In genomic region chr17:47470686-47471085, GRCm38 (mm10) we compare ENCODE assay signal across 15 mouse cellular contexts. TPM values are rescaled to one million over a fixed set of nuclear protein-coding genes. Genes with fewer than 3 reads are reported as not detected.
DNase-seq lines count a peak whose midpoint lies in the region; ATAC-seq and TF ChIP-seq lines count a peak whose summit lies in the region.
"Had no signal": no experiment of that assay in that cellular context is flagged by ENCODE, and none has a peak within 500 bp of the region (broad histone marks: within the 10 kb centered on the region; RNA-seq: fewer than 3 reads in every experiment).

No protein-coding gene starts in this region.

- no peak overlapping the region for H3K9ac ChIP-seq in stomach, postnatal 0 days (ENCODE audit: low read length)
- H3K9ac ChIP-seq: heart, embryonic 15.5 days; neural tube, embryonic 13.5 days had no signal

- TF ChIP-seq CTCF in stomach, postnatal 0 days (IDR thresholded peaks at IDR 0.05; ENCODE audit: low read depth), result no peak
- TF ChIP-seq CTCF in kidney, adult 2 months (conservative IDR thresholded peaks at IDR 0.05; ENCODE audit: insufficient read depth, insufficient read length, low read depth, low read length), result no peak

- no peak for TF ChIP-seq POLR2A in kidney, adult 2 months (IDR thresholded peaks at IDR 0.05; ENCODE audit: low read depth, low read length)

- H3K4me2 ChIP-seq in stomach, postnatal 0 days (replicated peaks; ENCODE audit: low read depth), result no peak overlapping the region
- H3K4me2 ChIP-seq: heart, embryonic 15.5 days; liver, embryonic 11.5 days; neural tube, embryonic 13.5 days had no signal

- no peaks in the 10 kb centered on the region for H3K27me3 ChIP-seq in stomach, postnatal 0 days (ENCODE audit: control insufficient read depth, insufficient read depth, low read length)
- no peaks in the 10 kb centered on the region for H3K27me3 ChIP-seq in kidney, adult 2 months (replicated peaks; ENCODE audit: control insufficient read depth, insufficient read depth, low read length)

- peaks cover 3% of the 10 kb centered on the region; the same call in 1 of the 2 replicates for H3K4me1 ChIP-seq in stomach, postnatal 0 days (replicated peaks; ENCODE audit: control insufficient read depth, insufficient read depth)
- H3K4me1 ChIP-seq in kidney, adult 2 months (ENCODE audit: control insufficient read depth, insufficient read depth, low read length), result no peaks in the 10 kb centered on the region; the same call in 1 of the 2 replicates

- no peak for ATAC-seq in stomach, postnatal 0 days (ENCODE audit: low FRiP score, low TSS enrichment)
- ATAC-seq: activated CD4-positive, CD25-positive, alpha-beta regulatory T cell, adult 4 months had no signal

- DNase-seq in kidney, adult 18-20 months, result peak; percentile 5
- DNase-seq in kidney, postnatal 14 days, result no peak
- peak; percentile 42 to 50 for DNase-seq in right cerebral cortex, postnatal 10 days (ENCODE audit: low spot score in 2 of 2)
- DNase-seq in right cerebral cortex, postnatal 36 days (ENCODE audit: low spot score in 2 of 2), result no peak
- DNase-seq in cerebellum, postnatal 25 days, result peak; percentile 73 to 80
- DNase-seq in stomach, postnatal 0 days (ENCODE audit: low spot score), result no peak
- DNase-seq in gastrocnemius, adult 18-20 months (ENCODE audit: low spot score), result no peak
- DNase-seq in kidney, adult 2 months, result no peak

- no peak overlapping the region for H3K4me3 ChIP-seq in stomach, postnatal 0 days (ENCODE audit: low read depth, low read length)
- H3K4me3 ChIP-seq in kidney, adult 2 months (ENCODE audit: insufficient read depth, low read depth, low read length), result no peak overlapping the region
- H3K4me3 ChIP-seq: heart, embryonic 15.5 days; neural tube, embryonic 13.5 days had no signal

- H3K9me3 ChIP-seq in stomach, postnatal 0 days (ENCODE audit: control insufficient read depth, low read length), result no peaks in the 10 kb centered on the region
- H3K9me3 ChIP-seq: heart, embryonic 15.5 days; neural tube, embryonic 13.5 days had no signal

- WGBS in stomach, postnatal 0 days, result 39% methylated on average over 5 of the region's 5 CpGs
- 82% methylated on average over 5 of the region's 5 CpGs for WGBS in kidney, adult 2 months

- TF ChIP-seq EP300 in stomach, postnatal 0 days (optimal IDR thresholded peaks at IDR 0.05), result no peak

- 0 out of 2 replicates have a peak overlapping the region, but pooled peaks have one; percentile 41 for H3K27ac ChIP-seq in stomach, postnatal 0 days (replicated peaks)
- no peak overlapping the region for H3K27ac ChIP-seq in kidney, adult 2 months (ENCODE audit: insufficient read depth, low read depth, low read length)
- H3K27ac ChIP-seq: heart, embryonic 15.5 days; neural tube, embryonic 13.5 days had no signal

- H3K36me3 ChIP-seq in stomach, postnatal 0 days (ENCODE audit: control insufficient read depth, insufficient read depth, low read length), result no peaks in the 10 kb centered on the region
- H3K36me3 ChIP-seq in kidney, adult 2 months (ENCODE audit: control insufficient read depth, insufficient read depth, low read length), result no peaks in the 10 kb centered on the region
- H3K36me3 ChIP-seq: heart, embryonic 15.5 days; neural tube, embryonic 13.5 days had no signal

RNA-seq across cellular contexts. Expression of gene Taf8, which starts 31.4 kb away (rescaled TPM):
- polyA plus RNA-seq in stomach, postnatal 0 days (2015; fragmentation: Nextera tagmentation; extraction: Ambion mirVana), result 11.0 and 11.1 TPM in 2 replicates
- total RNA-seq in gastrocnemius, adult 18-20 months (2021), result 10 to 100 TPM in 1 of 2 experiments, 1 to 10 TPM in 1; 9.2 to 12.1 TPM
- 22.9 and 23.7 TPM in 2 replicates for polyA plus RNA-seq in kidney, adult 2 months (2012; rRNA removed)

RNA-seq across cellular contexts. Expression of gene 1700001C19Rik, which starts 33.5 kb away (rescaled TPM):
- 0.24 and 0.45 TPM in 2 replicates for polyA plus RNA-seq in stomach, postnatal 0 days (2015; fragmentation: Nextera tagmentation; extraction: Ambion mirVana)
- not detected for total RNA-seq in gastrocnemius, adult 18-20 months (2021)
- 0.09 and 0.23 TPM in 2 replicates for polyA plus RNA-seq in kidney, adult 2 months (2012; rRNA removed)
- total RNA-seq: common myeloid progenitor, adult 5-6 weeks; megakaryocyte, adult 5-6 weeks had no signal
- polyA plus RNA-seq: activated CD4-positive, CD25-positive, alpha-beta regulatory T cell, adult 4 months; small intestine, adult 2 months had no signal

RNA-seq across cellular contexts. Expression of gene Ccnd3, which starts 34.2 kb away (rescaled TPM):
- 219 and 242 TPM in 2 replicates for polyA plus RNA-seq in stomach, postnatal 0 days (2015; fragmentation: Nextera tagmentation; extraction: Ambion mirVana)
- total RNA-seq in gastrocnemius, adult 18-20 months (2021), result 10 to 100 TPM; 18.5 to 20.1 TPM
- 148 and 152 TPM in 2 replicates for polyA plus RNA-seq in kidney, adult 2 months (2012; rRNA removed)

RNA-seq across cellular contexts. Expression of gene AI661453, which starts 34.3 kb away (rescaled TPM):
- polyA plus RNA-seq in stomach, postnatal 0 days (2015; fragmentation: Nextera tagmentation; extraction: Ambion mirVana), result 8.9 and 10.9 TPM in 2 replicates
- under 1 TPM; 0.39 to 0.64 TPM for total RNA-seq in gastrocnemius, adult 18-20 months (2021)
- polyA plus RNA-seq in kidney, adult 2 months (2012; rRNA removed), result 7.9 and 9.7 TPM in 2 replicates

Comparison
In these comparisons a context has a peak if more than half of its experiments do, and no peak if none do; other contexts are left out.
1. DNase-seq: peak in kidney, adult 18-20 months (single experiment), right cerebral cortex, postnatal 10 days (2 of 2) and cerebellum, postnatal 25 days (2 of 2); none in kidney, postnatal 14 days (single experiment), right cerebral cortex, postnatal 36 days (0 of 2), stomach, postnatal 0 days (single experiment), gastrocnemius, adult 18-20 months (single experiment) and kidney, adult 2 months (single experiment).